Mouse (Mus musculus) kidney, adult 2 months (tissue): ENCODE measurements around the gene Il2rb. TPM values are rescaled to one million over a fixed set of nuclear protein-coding genes. Genes with fewer than 3 reads are reported as not detected.

Experiments
- DNase-seq: peaks from one replicate; pipeline ENCODE4 v3.0.0; 2021
- H3K27ac ChIP-seq: fragments of 200-500 bp; 2 replicates; pipeline ENCODE4 v1.5.1; 2012; ENCODE audit warnings: low read depth, low read length, control low read depth, inconsistent platforms; ENCODE audit not compliant: insufficient read depth
- H3K27me3 ChIP-seq: fragments of 200-500 bp; replicated peaks from 2 replicates; pipeline ENCODE4 v1.6.1; 2012; ENCODE audit warnings: mild to moderate bottlenecking, moderate library complexity, low read length, inconsistent platforms; ENCODE audit not compliant: control insufficient read depth, insufficient read depth
- H3K36me3 ChIP-seq: fragments of 200-500 bp; 2 replicates; pipeline ENCODE4 v1.6.1; 2012; ENCODE audit warnings: mild to moderate bottlenecking, moderate library complexity, low read length, inconsistent platforms; ENCODE audit not compliant: control insufficient read depth, insufficient read depth
- H3K4me1 ChIP-seq: fragments of 200-500 bp; 2 replicates; pipeline ENCODE4 v1.6.1; 2011; ENCODE audit warnings: low read length; ENCODE audit not compliant: control insufficient read depth, insufficient read depth
- H3K4me3 ChIP-seq: fragments of 200-500 bp; 2 replicates; pipeline ENCODE4 v1.5.1; 2011; ENCODE audit warnings: mild to moderate bottlenecking, low read depth, low read length, control low read depth; ENCODE audit not compliant: insufficient read depth
- CTCF ChIP-seq: fragments of 200-500 bp; conservative IDR thresholded peaks from 2 replicates; pipeline ENCODE4 v1.5.1; 2011; ENCODE audit warnings: low read depth, mild to moderate bottlenecking, control low read depth, low read length, moderate library complexity, mixed read lengths; ENCODE audit not compliant: insufficient read depth, insufficient read length
- POLR2A ChIP-seq: fragments of 200-500 bp; IDR thresholded peaks from one replicate; pipeline ENCODE4 v1.6.1; 2011; ENCODE audit warnings: low read depth, low read length, control low read depth
- WGBS: fragments of 180-500 bp; shearing (Covaris S2); methylation state at CpG from one replicate; pipeline ENCODE4 v1.1.7; 2018; 5-methylcytosine and 5-hydroxymethylcytosine counted together
- polyA plus RNA-seq: library from polyadenylated mRNA; depleted of rRNA; stranded (reverse); fragments of >200 nt; gene quantifications from 2 replicates; pipeline ENCODE4 v1.2.3, GENCODE M21; 2012

Il2rb gene
- polyA plus RNA-seq, 1 experiment, result 6.3 TPM

GRCm38 (mm10) chr15:78437237-78438017 is 57.6 kb downstream of the Il2rb start:
- H3K4me3 ChIP-seq, result no peak overlapping the region
- no peaks in the 10 kb centered on the region for H3K4me1 ChIP-seq
- no peak for TF ChIP-seq CTCF
- no peak for TF ChIP-seq POLR2A
- H3K27ac ChIP-seq, result no peak overlapping the region
- no peaks in the 10 kb centered on the region for H3K36me3 ChIP-seq
- WGBS, result 45% methylated on average over 23 of the region's 23 CpGs
- peak; percentile 44 for DNase-seq
- H3K27me3 ChIP-seq, result no peaks in the 10 kb centered on the region

DNA sequence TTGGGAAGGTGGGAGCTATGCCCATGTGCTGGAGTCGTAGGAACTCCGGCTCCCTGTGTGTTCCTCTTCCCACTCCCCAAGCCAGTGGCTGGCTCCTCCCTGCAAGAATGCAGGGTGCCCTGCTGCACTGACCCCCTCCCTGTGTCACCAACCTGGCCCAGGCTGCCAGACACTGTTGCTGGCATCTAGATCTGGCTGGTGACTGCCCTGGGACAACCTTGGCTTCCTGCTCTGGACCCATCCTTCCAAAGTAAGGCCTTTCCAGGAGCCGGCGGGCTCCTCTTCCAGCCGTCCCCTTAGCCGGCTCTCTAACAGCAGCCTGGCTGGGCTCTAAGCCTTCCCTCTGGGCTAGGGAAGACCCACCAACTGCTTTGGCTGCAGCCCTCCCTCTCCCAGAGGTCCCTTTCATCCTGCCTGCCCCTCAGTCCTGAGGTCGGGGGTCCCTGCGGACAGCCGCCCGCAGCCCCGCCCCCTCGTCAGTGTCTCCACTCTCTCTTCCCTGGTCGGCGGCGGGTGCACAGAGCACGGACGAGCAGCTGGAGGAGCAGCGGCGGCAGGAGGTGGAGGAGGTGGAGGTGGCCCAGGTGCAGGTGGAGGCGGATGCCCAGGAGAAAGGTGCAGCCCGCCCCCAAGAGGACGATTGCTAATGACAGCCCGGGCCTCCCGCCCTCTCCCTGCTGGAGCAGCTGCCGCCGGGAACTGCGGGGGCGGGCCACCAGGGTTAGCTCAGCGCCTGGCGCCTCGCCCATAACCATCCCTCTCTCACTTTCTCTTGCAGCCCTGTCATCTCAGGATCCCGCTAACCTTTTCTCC is 58.5 kb downstream of the Il2rb start:
- whole genome bisulfite sequencing, result 29% methylated on average over 32 of the region's 32 CpGs
- TF ChIP-seq POLR2A, result no peak
- 0 out of 2 replicates have a peak, but pooled peaks have one; percentile 16 for TF ChIP-seq CTCF
- H3K4me3 ChIP-seq, result no peak overlapping the region
- H3K36me3 ChIP-seq, result no peaks in the 10 kb centered on the region
- H3K27me3 ChIP-seq, result no peaks in the 10 kb centered on the region
- DNase-seq, result peak; percentile 77
- H3K4me1 ChIP-seq, result peaks cover 4% of the 10 kb centered on the region; the same call in 1 of the 2 replicates
- no peak overlapping the region for H3K27ac ChIP-seq

GRCm38 (mm10) chr15:78435681-78436080 is 59.4 kb downstream of the Il2rb start:
- H3K4me1 ChIP-seq, result peaks cover 13% of the 10 kb centered on the region; the same call in 1 of the 2 replicates
- H3K4me3 ChIP-seq, result no peak overlapping the region
- no peaks in the 10 kb centered on the region for H3K36me3 ChIP-seq
- no peak for TF ChIP-seq POLR2A
- DNase-seq, result no peak
- 85% methylated on average over 11 of the region's 11 CpGs for WGBS
- no peak overlapping the region for H3K27ac ChIP-seq
- no peaks in the 10 kb centered on the region for H3K27me3 ChIP-seq

DNA sequence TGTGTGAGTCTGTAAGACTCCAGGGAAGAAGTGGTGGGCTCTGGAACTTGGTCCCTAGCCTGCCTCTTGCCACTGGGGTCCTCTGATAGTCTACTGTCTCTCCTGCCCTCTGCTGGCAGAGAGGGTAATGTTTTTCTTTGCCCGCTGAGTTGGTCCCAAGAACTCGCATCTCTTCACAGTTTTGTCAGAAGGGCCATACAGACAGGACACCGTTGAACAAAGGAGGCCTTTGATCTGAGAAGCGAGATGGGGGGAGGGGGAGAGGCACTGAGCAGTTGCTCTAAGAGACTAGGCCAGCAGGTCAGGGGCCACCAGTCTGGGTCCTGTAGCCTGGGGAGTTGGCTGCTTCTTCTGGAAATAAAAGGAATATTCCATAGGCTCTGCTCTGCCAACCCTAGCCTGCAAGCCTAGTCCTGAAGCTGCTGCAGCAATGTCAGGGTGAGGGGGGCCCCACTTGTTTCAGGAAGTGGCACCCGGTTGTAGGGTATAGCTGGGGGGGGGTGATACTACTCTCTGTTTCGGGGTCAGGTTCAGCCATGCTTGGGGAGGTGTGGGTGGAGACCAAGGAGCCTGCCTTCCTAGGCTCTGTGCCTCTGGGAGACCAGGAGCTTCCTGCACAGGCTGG is 60.1 kb downstream of the Il2rb start:
- H3K36me3 ChIP-seq, result no peaks in the 10 kb centered on the region
- TF ChIP-seq CTCF (peak; percentile 60), POLR2A (no peak)
- H3K27me3 ChIP-seq, result no peaks in the 10 kb centered on the region
- 42% methylated on average over 6 of the region's 6 CpGs for WGBS
- no peak overlapping the region for H3K4me3 ChIP-seq
- DNase-seq, result peak; percentile 44
- no peak overlapping the region for H3K27ac ChIP-seq
- H3K4me1 ChIP-seq, result peaks cover 16% of the 10 kb centered on the region; the same call in 1 of the 2 replicates

DNA sequence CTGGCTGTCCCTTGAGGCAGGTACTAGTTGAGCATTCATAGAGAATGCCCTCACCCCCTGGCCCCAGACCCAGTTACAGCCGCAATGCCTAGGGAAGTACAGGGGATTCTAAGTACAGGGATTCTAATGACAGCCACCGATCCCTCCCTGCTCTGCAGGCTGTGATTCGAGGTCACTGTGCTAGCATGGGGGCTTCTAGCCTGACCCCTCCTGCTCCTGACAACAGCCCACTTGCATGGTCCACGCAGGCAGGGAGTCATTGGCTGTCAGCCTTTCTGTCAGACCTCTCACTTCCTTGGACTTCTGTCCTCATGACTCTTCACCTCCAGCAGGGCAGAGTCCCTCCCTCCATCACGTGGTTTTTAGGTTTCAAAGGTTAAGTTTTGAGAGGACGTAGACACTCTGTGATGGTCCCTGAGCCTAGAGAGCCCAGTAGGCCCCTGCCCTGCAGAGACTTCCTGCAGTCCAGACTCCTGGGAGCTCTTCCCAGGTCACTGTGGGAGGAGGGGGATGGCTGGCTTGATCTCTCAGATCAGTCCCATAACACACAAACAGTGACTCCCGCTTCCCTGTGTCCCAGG is 63.4 kb downstream of the Il2rb start:
- peaks cover 24% of the 10 kb centered on the region; the same call in 1 of the 2 replicates for H3K4me1 ChIP-seq
- peak; percentile 92 for DNase-seq
- TF ChIP-seq CTCF (no peak), POLR2A (no peak)
- no peaks in the 10 kb centered on the region for H3K36me3 ChIP-seq
- H3K27ac ChIP-seq, result peak overlapping the region; percentile 91
- H3K27me3 ChIP-seq, result no peaks in the 10 kb centered on the region
- 56% methylated on average over 7 of the region's 7 CpGs for WGBS
- H3K4me3 ChIP-seq, result no peak overlapping the region

DNA sequence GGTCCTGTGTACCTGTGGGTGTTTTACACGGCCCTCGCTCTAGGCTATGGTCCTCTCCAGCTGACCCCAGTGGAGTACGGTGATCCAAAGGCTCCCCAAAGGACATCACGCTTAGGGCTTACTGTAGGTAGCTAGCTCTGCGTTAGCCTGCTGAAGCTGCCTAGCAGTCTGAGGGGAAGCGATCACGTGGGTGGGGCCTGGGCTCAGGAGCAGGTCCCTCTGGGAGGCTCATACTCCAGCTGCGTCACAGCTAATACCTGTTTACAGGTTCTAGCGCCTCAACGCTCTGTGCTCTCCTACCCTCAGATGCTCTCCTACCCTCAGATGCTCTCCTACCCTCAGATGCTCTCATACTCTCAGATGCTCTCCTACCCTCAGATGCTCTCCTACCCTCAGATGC is 64.2 kb downstream of the Il2rb start:
- H3K36me3 ChIP-seq, result no peaks in the 10 kb centered on the region
- TF ChIP-seq CTCF (no peak), POLR2A (no peak)
- DNase-seq, result no peak
- no peaks in the 10 kb centered on the region for H3K27me3 ChIP-seq
- peaks cover 24% of the 10 kb centered on the region; the same call in 1 of the 2 replicates for H3K4me1 ChIP-seq
- 78% methylated on average over 10 of the region's 10 CpGs for WGBS
- peak overlapping the region; percentile 91 for H3K27ac ChIP-seq
- H3K4me3 ChIP-seq, result no peak overlapping the region
